Mouse (Mus musculus): ENCODE results near the gene Mphosph10. TPM values are rescaled to one million over a fixed set of nuclear protein-coding genes. Genes with fewer than 3 reads are reported as not detected.

Gene Mphosph10
- total RNA-seq (2023), result 10 to 100 TPM; 50.2 to 59.7 TPM

DNA sequence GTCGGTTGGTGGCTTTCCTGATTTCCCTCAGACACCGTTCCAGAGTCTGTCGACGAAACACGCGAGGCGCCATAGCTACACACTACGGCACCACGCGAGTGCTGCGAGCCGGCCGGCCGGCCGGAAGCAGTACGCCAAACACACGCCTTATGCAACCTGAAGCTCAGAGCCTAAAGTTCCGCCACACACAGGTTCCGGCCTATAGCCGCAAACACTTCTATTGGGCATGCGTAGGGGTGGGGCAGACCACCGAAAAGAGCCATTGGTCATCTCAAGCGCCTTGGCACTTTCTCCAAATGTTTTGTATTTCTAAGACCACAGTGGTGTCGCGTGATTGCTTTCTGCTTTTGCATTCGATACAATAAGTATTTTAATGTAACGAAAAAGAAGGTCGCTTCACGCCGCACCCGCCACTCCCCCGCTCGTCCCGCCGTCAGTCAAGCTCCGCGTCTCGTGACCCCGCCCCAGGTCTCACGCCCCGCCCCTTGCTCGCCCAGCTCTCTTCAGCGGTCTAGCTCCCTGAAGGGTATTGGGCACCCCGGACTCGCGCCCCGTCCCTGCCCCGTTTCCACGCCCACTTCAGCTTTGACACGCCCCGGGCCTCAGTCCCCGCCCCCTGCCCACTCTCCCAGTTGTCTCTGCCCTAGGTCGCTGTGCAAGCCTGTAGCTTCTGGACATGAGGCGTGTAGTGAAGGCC is at the start of gene Mphosph10, which contains the start of gene Mcee:
Gene Mphosph10, minus strand, starts transcription at position 147 of the 697 bp plus-strand sequence.
Gene Mcee, plus strand, starts transcription at position 486 of the 697 bp plus-strand sequence.

DNA sequence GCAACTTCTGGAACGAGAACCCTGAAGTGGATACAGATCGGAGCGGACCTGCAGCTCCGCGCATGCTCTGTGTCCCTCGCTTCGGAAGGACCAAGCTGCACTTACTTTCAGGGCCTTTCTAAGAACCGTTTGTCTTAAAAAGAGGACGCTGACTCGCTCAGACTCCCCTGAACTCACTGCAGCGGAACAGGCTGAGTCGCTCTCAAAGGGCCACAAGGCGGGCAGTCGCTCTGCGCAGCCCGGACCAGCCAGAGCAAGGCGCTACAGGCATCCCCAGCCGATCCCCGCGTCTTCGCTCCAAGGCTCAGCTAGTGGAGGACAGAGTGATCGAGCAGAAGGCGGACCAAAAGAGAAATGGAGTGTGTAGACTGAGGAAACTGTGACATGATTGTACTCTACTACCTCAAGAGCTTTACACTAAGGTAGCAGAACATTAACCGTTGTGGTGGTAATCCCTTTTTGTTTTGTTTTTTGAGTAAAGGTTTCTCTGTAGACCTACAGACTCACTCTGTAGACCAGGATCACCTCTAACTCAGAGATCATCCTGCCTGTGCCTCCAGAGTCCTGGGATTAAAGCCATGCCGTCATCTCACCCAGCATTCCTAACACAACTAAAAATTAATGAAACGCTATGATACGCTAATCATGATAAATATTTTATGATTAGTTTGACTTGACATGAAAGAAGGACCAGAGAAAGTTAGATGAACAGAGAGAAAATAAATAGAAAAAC is 18.1 kb downstream of the Mphosph10 start, which contains the start of gene Fan1:
Gene Fan1, minus strand, starts transcription at position 266 of the 733 bp plus-strand sequence.

Other genes with a start within 250 kb of the Mphosph10 start
- gene Trpm1, start 238.4 kb downstream of the Mphosph10 start, total RNA-seq (2023), result under 1 TPM in 1 of 2 experiments, not detected in 1; 0.49 TPM
- 10 to 100 TPM in 1 of 2 experiments, 1 to 10 TPM in 1; 9.0 to 10.6 TPM for gene Mtmr10, start 104.6 kb downstream of the Mphosph10 start, total RNA-seq (2023)
- gene Fan1, start 18.2 kb downstream of the Mphosph10 start, total RNA-seq (2023), result 10 to 100 TPM in 1 of 2 experiments, 1 to 10 TPM in 1; 9.4 to 12.4 TPM
- gene Mcee, start 339 bp upstream of the Mphosph10 start, total RNA-seq (2023), result 10 to 100 TPM in 1 of 2 experiments, 1 to 10 TPM in 1; 9.8 to 14.7 TPM
- not detected for gene Apba2, start 109.4 kb upstream of the Mphosph10 start, total RNA-seq (2023)